Mouse (Mus musculus): ENCODE results near the gene F11r. TPM values are rescaled to one million over a fixed set of nuclear protein-coding genes. Genes with fewer than 3 reads are reported as not detected.
A peak's percentile ranks its signal among the peaks of the same experiment; 100 is the strongest.

The F11r gene
- total and polyA plus RNA-seq, 2 experiments from 2014 or later = 45.6 to 75.8 TPM

DNA sequence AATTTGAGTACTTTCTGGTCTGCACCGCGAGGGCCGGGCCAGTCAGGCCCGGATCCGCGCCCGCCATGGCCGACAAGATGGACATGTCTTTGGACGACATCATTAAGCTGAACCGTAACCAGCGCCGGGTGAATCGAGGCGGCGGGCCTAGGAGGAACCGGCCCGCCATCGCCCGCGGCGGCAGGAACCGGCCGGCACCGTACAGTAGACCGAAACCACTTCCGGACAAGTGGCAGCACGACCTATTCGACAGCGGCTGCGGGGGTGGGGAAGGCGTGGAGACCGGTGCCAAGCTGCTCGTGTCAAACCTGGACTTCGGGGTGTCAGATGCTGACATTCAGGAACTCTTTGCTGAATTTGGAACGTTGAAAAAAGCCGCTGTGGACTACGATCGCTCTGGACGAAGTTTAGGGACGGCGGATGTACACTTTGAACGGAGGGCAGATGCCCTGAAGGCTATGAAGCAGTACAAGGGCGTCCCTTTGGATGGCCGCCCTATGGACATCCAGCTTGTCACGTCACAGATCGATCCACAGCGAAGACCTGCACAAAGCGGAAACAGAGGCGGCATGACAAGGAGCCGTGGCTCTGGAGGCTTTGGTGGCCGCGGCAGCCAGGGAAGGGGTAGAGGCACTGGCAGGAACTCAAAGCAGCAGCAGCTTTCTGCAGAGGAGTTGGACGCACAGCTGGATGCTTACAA lies 66.4 kb downstream of the F11r start:
- Histone ChIP-seq H3K27me3 (ENCODE audit: control insufficient read depth, insufficient read depth, low read length) (no peaks in the 10 kb centered on the region), H3K9me3 (replicated peaks; ENCODE audit: control insufficient read depth, low read length) (no peaks in the 10 kb centered on the region), H3K9ac (replicated peaks; ENCODE audit: low read depth, low read length) (peak overlapping the region; percentile 87), H3K4me3 (ENCODE audit: low read depth, low read length) (peak overlapping the region; percentile 76), H3K4me1 (ENCODE audit: control insufficient read depth, insufficient read depth) (no peaks in the 10 kb centered on the region), H3K4me2 (ENCODE audit: low read depth, low read length) (peak overlapping the region; percentile 71), H3K36me3 (replicated peaks; ENCODE audit: control insufficient read depth, insufficient read depth, low read length) (no peaks in the 10 kb centered on the region), H3K27ac (ENCODE audit: low read depth) (peak overlapping the region; percentile 99)
- ATAC-seq (ENCODE audit: insufficient read depth, low read depth) (peak; percentile 50), DNase-seq (ENCODE audit: low spot score) (peak; percentile 50)
- under 1% methylated on average over 53 of the region's 53 CpGs for WGBS
- TF ChIP-seq CTCF (IDR thresholded peaks at IDR 0.05; ENCODE audit: low read depth) = no peak
- no peak for TF ChIP-seq EP300 (IDR thresholded peaks at IDR 0.05; ENCODE audit: low read depth)

DNA sequence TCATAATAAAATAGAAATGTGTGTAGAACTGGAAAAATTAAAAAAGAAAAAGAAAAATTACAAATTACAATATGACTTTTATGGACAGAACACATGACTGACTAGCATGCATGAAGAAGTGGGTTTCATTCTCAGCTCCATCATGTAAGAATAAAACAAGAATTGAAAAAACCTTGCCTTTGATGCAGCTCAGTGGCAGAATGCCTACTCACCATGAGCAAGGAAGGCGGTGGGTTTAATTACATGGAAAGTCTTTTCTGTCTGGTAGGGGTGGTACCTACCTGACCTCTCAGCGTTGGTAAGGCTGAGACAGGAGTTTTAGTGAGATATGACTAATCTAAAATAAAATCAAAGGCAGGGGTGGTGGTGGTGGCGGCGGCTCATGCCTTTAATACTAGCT lies 67.3 kb downstream of the F11r start:
- Histone ChIP-seq H3K27me3 (ENCODE audit: control insufficient read depth, insufficient read depth, low read length) (no peaks in the 10 kb centered on the region), H3K27ac (ENCODE audit: low read depth) (no peak overlapping the region), H3K9me3 (replicated peaks; ENCODE audit: control insufficient read depth, low read length) (no peaks in the 10 kb centered on the region), H3K4me2 (ENCODE audit: low read depth, low read length) (peak overlapping the region; percentile 71), H3K36me3 (replicated peaks; ENCODE audit: control insufficient read depth, insufficient read depth, low read length) (no peaks in the 10 kb centered on the region), H3K4me3 (ENCODE audit: low read depth, low read length) (peak overlapping the region; percentile 76), H3K4me1 (ENCODE audit: control insufficient read depth, insufficient read depth) (no peaks in the 10 kb centered on the region), H3K9ac (replicated peaks; ENCODE audit: low read depth, low read length) (no peak overlapping the region)
- TF ChIP-seq EP300 (IDR thresholded peaks at IDR 0.05; ENCODE audit: low read depth) = no peak
- TF ChIP-seq CTCF (IDR thresholded peaks at IDR 0.05; ENCODE audit: low read depth) = no peak
- 81% methylated on average over 4 of the region's 4 CpGs for WGBS
- no peak for ATAC-seq (ENCODE audit: insufficient read depth, low read depth)
- no peak for DNase-seq (ENCODE audit: low spot score)

DNA sequence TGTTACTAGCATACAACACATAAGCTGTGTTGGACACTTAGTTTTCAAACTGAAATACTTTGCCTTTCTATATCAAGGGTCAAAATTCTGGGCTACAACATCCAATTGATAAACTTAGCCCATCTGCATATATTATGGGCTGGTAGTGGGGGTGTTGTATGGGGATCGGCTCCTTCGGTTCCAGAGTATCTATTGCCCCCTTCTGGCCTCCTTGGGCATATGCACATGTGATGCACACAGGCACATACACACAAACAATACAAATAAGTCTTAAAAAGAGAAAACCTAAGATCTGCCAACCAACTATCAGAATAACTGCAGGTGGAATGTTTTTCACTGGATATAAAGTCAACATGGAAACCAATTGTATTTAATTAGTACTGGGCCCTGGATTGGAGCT lies 75.9 kb downstream of the F11r start:
- WGBS = 90% methylated on average over 2 of the region's 2 CpGs
- H3K4me2 ChIP-seq (ENCODE audit: low read depth, low read length) = no peak overlapping the region
- no peak overlapping the region for H3K4me3 ChIP-seq (ENCODE audit: low read depth, low read length)
- DNase-seq (ENCODE audit: low spot score) (no peak), ATAC-seq (ENCODE audit: insufficient read depth, low read depth) (no peak)
- H3K9me3 ChIP-seq (replicated peaks; ENCODE audit: control insufficient read depth, low read length) = no peaks in the 10 kb centered on the region
- H3K9ac ChIP-seq (replicated peaks; ENCODE audit: low read depth, low read length) = no peak overlapping the region
- no peaks in the 10 kb centered on the region for H3K27me3 ChIP-seq (ENCODE audit: control insufficient read depth, insufficient read depth, low read length)
- no peak overlapping the region for H3K27ac ChIP-seq (ENCODE audit: low read depth)
- no peaks in the 10 kb centered on the region for H3K4me1 ChIP-seq (ENCODE audit: control insufficient read depth, insufficient read depth)
- no peak for TF ChIP-seq EP300 (IDR thresholded peaks at IDR 0.05; ENCODE audit: low read depth)
- TF ChIP-seq CTCF (IDR thresholded peaks at IDR 0.05; ENCODE audit: low read depth) = no peak
- no peaks in the 10 kb centered on the region for H3K36me3 ChIP-seq (replicated peaks; ENCODE audit: control insufficient read depth, insufficient read depth, low read length)

DNA sequence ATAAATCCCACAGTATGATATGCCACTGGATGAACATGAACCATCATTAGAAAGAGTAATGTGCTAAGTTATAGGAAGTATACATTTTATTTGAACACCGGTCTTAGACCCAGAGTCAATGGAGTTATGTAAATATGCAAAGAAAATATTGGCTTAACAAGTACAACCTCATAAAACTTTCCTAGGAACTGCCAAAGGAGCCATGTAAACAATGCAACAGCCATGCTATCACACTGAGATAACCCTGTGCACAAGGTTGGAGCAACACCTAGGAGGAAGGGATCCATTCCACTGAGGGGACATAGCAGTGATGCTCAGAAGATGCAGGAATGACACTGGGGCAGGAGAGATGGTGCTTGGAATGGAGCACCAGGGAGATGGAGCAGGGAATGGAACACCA lies 76.4 kb downstream of the F11r start:
- WGBS = 90% methylated on average over 1 of the region's 1 CpGs
- H3K9ac ChIP-seq (replicated peaks; ENCODE audit: low read depth, low read length) = no peak overlapping the region

More for the DNA sequence above, 76.4 kb downstream of the F11r start:
- no peak overlapping the region for H3K4me3 ChIP-seq (ENCODE audit: low read depth, low read length)
- H3K27me3 ChIP-seq (ENCODE audit: control insufficient read depth, insufficient read depth, low read length) = no peaks in the 10 kb centered on the region
- DNase-seq (ENCODE audit: low spot score) (no peak), ATAC-seq (ENCODE audit: insufficient read depth, low read depth) (no peak)
- no peaks in the 10 kb centered on the region for H3K36me3 ChIP-seq (replicated peaks; ENCODE audit: control insufficient read depth, insufficient read depth, low read length)
- H3K9me3 ChIP-seq (replicated peaks; ENCODE audit: control insufficient read depth, low read length) = no peaks in the 10 kb centered on the region
- no peaks in the 10 kb centered on the region for H3K4me1 ChIP-seq (ENCODE audit: control insufficient read depth, insufficient read depth)
- H3K4me2 ChIP-seq (ENCODE audit: low read depth, low read length) = no peak overlapping the region
- H3K27ac ChIP-seq (ENCODE audit: low read depth) = no peak overlapping the region
- no peak for TF ChIP-seq EP300 (IDR thresholded peaks at IDR 0.05; ENCODE audit: low read depth)
- TF ChIP-seq CTCF (IDR thresholded peaks at IDR 0.05; ENCODE audit: low read depth) = no peak

Other genes with a start within 250 kb of the F11r start
- 40.2 and 48.7 TPM in 2 replicates for gene Pcp4l1, start 241.3 kb upstream of the F11r start, total RNA-seq (2014; rRNA removed; ENCODE audit: low replicate concordance)
- gene Pcp4l1, start 241.3 kb upstream of the F11r start, polyA plus RNA-seq (2015; fragmentation: Nextera tagmentation; extraction: Ambion mirVana) = 161 and 164 TPM in 2 replicates
- not detected in 2 replicates for gene Nr1i3, start 223.6 kb upstream of the F11r start, total RNA-seq (2014; rRNA removed; ENCODE audit: low replicate concordance)
- 0.27 and 0.30 TPM in 2 replicates for gene Nr1i3, start 223.6 kb upstream of the F11r start, polyA plus RNA-seq (2015; fragmentation: Nextera tagmentation; extraction: Ambion mirVana)
- 82.0 and 97.7 TPM in 2 replicates for gene Tomm40l, start 215.0 kb upstream of the F11r start, total RNA-seq (2014; rRNA removed; ENCODE audit: low replicate concordance)
- gene Tomm40l, start 215.0 kb upstream of the F11r start, polyA plus RNA-seq (2015; fragmentation: Nextera tagmentation; extraction: Ambion mirVana) = 56.0 and 64.6 TPM in 2 replicates
- gene Apoa2, start 212.5 kb upstream of the F11r start, total RNA-seq (2014; rRNA removed; ENCODE audit: low replicate concordance) = 14.5 TPM in 1 of 2 replicates, not detected in the other
- gene Apoa2, start 212.5 kb upstream of the F11r start, polyA plus RNA-seq (2015; fragmentation: Nextera tagmentation; extraction: Ambion mirVana) = 4.0 and 4.5 TPM in 2 replicates
- gene Fcer1g, start 203.2 kb upstream of the F11r start, total RNA-seq (2014; rRNA removed; ENCODE audit: low replicate concordance) = 22.7 and 60.5 TPM in 2 replicates
- 24.6 TPM in 2 replicates for gene Fcer1g, start 203.2 kb upstream of the F11r start, polyA plus RNA-seq (2015; fragmentation: Nextera tagmentation; extraction: Ambion mirVana)
- 4.1 and 5.5 TPM in 2 replicates for gene Adamts4, start 187.1 kb upstream of the F11r start, total RNA-seq (2014; rRNA removed; ENCODE audit: low replicate concordance)
- 3.8 and 3.9 TPM in 2 replicates for gene Adamts4, start 187.1 kb upstream of the F11r start, polyA plus RNA-seq (2015; fragmentation: Nextera tagmentation; extraction: Ambion mirVana)
- 962 and 1,127 TPM in 2 replicates for gene Ndufs2, start 186.1 kb upstream of the F11r start, total RNA-seq (2014; rRNA removed; ENCODE audit: low replicate concordance)
- gene Ndufs2, start 186.1 kb upstream of the F11r start, polyA plus RNA-seq (2015; fragmentation: Nextera tagmentation; extraction: Ambion mirVana) = 998 and 1,009 TPM in 2 replicates
- 28.9 and 55.0 TPM in 2 replicates for gene B4galt3, start 167.2 kb upstream of the F11r start, total RNA-seq (2014; rRNA removed; ENCODE audit: low replicate concordance)
- 32.6 and 34.3 TPM in 2 replicates for gene B4galt3, start 167.2 kb upstream of the F11r start, polyA plus RNA-seq (2015; fragmentation: Nextera tagmentation; extraction: Ambion mirVana)
- gene Ppox, start 156.3 kb upstream of the F11r start, total RNA-seq (2014; rRNA removed; ENCODE audit: low replicate concordance) = 32.7 and 52.4 TPM in 2 replicates
- gene Ppox, start 156.3 kb upstream of the F11r start, polyA plus RNA-seq (2015; fragmentation: Nextera tagmentation; extraction: Ambion mirVana) = 24.3 and 24.6 TPM in 2 replicates
- 20.0 and 27.3 TPM in 2 replicates for gene Usp21, start 149.5 kb upstream of the F11r start, total RNA-seq (2014; rRNA removed; ENCODE audit: low replicate concordance)
- gene Usp21, start 149.5 kb upstream of the F11r start, polyA plus RNA-seq (2015; fragmentation: Nextera tagmentation; extraction: Ambion mirVana) = 30.6 and 32.3 TPM in 2 replicates
- gene Ufc1, start 142.5 kb upstream of the F11r start, total RNA-seq (2014; rRNA removed; ENCODE audit: low replicate concordance) = 74.9 and 140 TPM in 2 replicates
- gene Ufc1, start 142.5 kb upstream of the F11r start, polyA plus RNA-seq (2015; fragmentation: Nextera tagmentation; extraction: Ambion mirVana) = 109 and 113 TPM in 2 replicates
- 20.8 and 27.1 TPM in 2 replicates for gene Dedd, start 108.4 kb upstream of the F11r start, total RNA-seq (2014; rRNA removed; ENCODE audit: low replicate concordance)
- gene Dedd, start 108.4 kb upstream of the F11r start, polyA plus RNA-seq (2015; fragmentation: Nextera tagmentation; extraction: Ambion mirVana) = 30.0 and 31.7 TPM in 2 replicates
- gene Nit1, start 91.9 kb upstream of the F11r start, total RNA-seq (2014; rRNA removed; ENCODE audit: low replicate concordance) = 39.6 and 41.5 TPM in 2 replicates
- 31.4 and 35.2 TPM in 2 replicates for gene Nit1, start 91.9 kb upstream of the F11r start, polyA plus RNA-seq (2015; fragmentation: Nextera tagmentation; extraction: Ambion mirVana)
- 9.3 and 9.7 TPM in 2 replicates for gene Pfdn2, start 91.9 kb upstream of the F11r start, total RNA-seq (2014; rRNA removed; ENCODE audit: low replicate concordance)
- gene Pfdn2, start 91.9 kb upstream of the F11r start, polyA plus RNA-seq (2015; fragmentation: Nextera tagmentation; extraction: Ambion mirVana) = 81.8 and 94.7 TPM in 2 replicates
- gene Klhdc9, start 76.7 kb upstream of the F11r start, total RNA-seq (2014; rRNA removed; ENCODE audit: low replicate concordance) = 0.19 and 3.2 TPM in 2 replicates
- gene Klhdc9, start 76.7 kb upstream of the F11r start, polyA plus RNA-seq (2015; fragmentation: Nextera tagmentation; extraction: Ambion mirVana) = 1.1 TPM in 2 replicates
- gene Nectin4, start 67.4 kb upstream of the F11r start, total RNA-seq (2014; rRNA removed; ENCODE audit: low replicate concordance) = 2.7 TPM in 1 of 2 replicates, not detected in the other
- gene Nectin4, start 67.4 kb upstream of the F11r start, polyA plus RNA-seq (2015; fragmentation: Nextera tagmentation; extraction: Ambion mirVana) = 0.07 and 0.14 TPM in 2 replicates
- gene Arhgap30, start 48.6 kb upstream of the F11r start, total RNA-seq (2014; rRNA removed; ENCODE audit: low replicate concordance) = 1.6 and 3.4 TPM in 2 replicates
- gene Arhgap30, start 48.6 kb upstream of the F11r start, polyA plus RNA-seq (2015; fragmentation: Nextera tagmentation; extraction: Ambion mirVana) = 0.52 and 0.79 TPM in 2 replicates
- gene Usf1, start 26.2 kb upstream of the F11r start, total RNA-seq (2014; rRNA removed; ENCODE audit: low replicate concordance) = 80.2 and 82.0 TPM in 2 replicates
- 47.7 and 48.8 TPM in 2 replicates for gene Usf1, start 26.2 kb upstream of the F11r start, polyA plus RNA-seq (2015; fragmentation: Nextera tagmentation; extraction: Ambion mirVana)
- gene Tstd1, start 18.7 kb upstream of the F11r start, total RNA-seq (2014; rRNA removed; ENCODE audit: low replicate concordance) = not detected in 2 replicates
- gene Tstd1, start 18.7 kb upstream of the F11r start, polyA plus RNA-seq (2015; fragmentation: Nextera tagmentation; extraction: Ambion mirVana) = 1.1 and 2.5 TPM in 2 replicates
- gene Alyref2, start 65.9 kb downstream of the F11r start, total RNA-seq (2014; rRNA removed; ENCODE audit: low replicate concordance) = 8.0 and 10.0 TPM in 2 replicates
- gene Alyref2, start 65.9 kb downstream of the F11r start, polyA plus RNA-seq (2015; fragmentation: Nextera tagmentation; extraction: Ambion mirVana) = 13.5 and 14.6 TPM in 2 replicates
- not detected in 2 replicates for gene Itln1, start 97.8 kb downstream of the F11r start, total RNA-seq (2014; rRNA removed; ENCODE audit: low replicate concordance)
- gene Itln1, start 97.8 kb downstream of the F11r start, polyA plus RNA-seq (2015; fragmentation: Nextera tagmentation; extraction: Ambion mirVana) = not detected in 2 replicates
- 1.0 and 4.0 TPM in 2 replicates for gene Cd244a, start 121.7 kb downstream of the F11r start, total RNA-seq (2014; rRNA removed; ENCODE audit: low replicate concordance)
- gene Cd244a, start 121.7 kb downstream of the F11r start, polyA plus RNA-seq (2015; fragmentation: Nextera tagmentation; extraction: Ambion mirVana) = 0.16 and 0.33 TPM in 2 replicates
- 0.31 TPM in 1 of 2 replicates, not detected in the other for gene Ly9, start 169.9 kb downstream of the F11r start, total RNA-seq (2014; rRNA removed; ENCODE audit: low replicate concordance)
- gene Ly9, start 169.9 kb downstream of the F11r start, polyA plus RNA-seq (2015; fragmentation: Nextera tagmentation; extraction: Ambion mirVana) = 0.18 and 0.21 TPM in 2 replicates
- gene Slamf7, start 215.5 kb downstream of the F11r start, total RNA-seq (2014; rRNA removed; ENCODE audit: low replicate concordance) = not detected in 2 replicates
- 0.12 and 0.14 TPM in 2 replicates for gene Slamf7, start 215.5 kb downstream of the F11r start, polyA plus RNA-seq (2015; fragmentation: Nextera tagmentation; extraction: Ambion mirVana)
- gene Cd48, start 244.5 kb downstream of the F11r start, total RNA-seq (2014; rRNA removed; ENCODE audit: low replicate concordance) = 2.0 TPM in 1 of 2 replicates, not detected in the other
- gene Cd48, start 244.5 kb downstream of the F11r start, polyA plus RNA-seq (2015; fragmentation: Nextera tagmentation; extraction: Ambion mirVana) = 2.1 and 2.6 TPM in 2 replicates

All from heart, postnatal 0 days (tissue).